Mouse (Mus musculus) Patski (cell line): ENCODE data around the gene Slc12a8. TPM values are rescaled to one million over a fixed set of nuclear protein-coding genes. Genes with fewer than 3 reads are reported as not detected.
"Not testable (repeated sequence)": the region's sequence is repeated elsewhere in the genome, so short reads cannot be mapped to it uniquely, and the experiment has no call there.

Source experiments
- ATAC-seq: fragments of 100-300 bp; one replicate; pipeline ENCODE4 v1.8.0; 2021
- CTCF ChIA-PET: fragments of 350-600 bp; sonication (Branson Sonifier 250); formaldehyde crosslinking; loops from one replicate; lab custom pipeline; 2022; ENCODE audit warnings: inconsistent platforms; lab: Charles Lee
- POLR2A ChIA-PET: fragments of 350-600 bp; sonication (Branson Sonifier 250); formaldehyde crosslinking; loops from one replicate; lab custom pipeline; 2022; ENCODE audit warnings: antibody characterized with exemption, inconsistent platforms; lab: Charles Lee
- DNase-seq: peaks from one replicate; pipeline ENCODE4 v3.0.0-alpha.2; 2011; ENCODE audit warnings: low read depth, low spot score
- H3K27me3 ChIP-seq: fragments of 371-371 bp; one replicate; pipeline ENCODE4 v1.5.1; 2021
- CTCF ChIP-seq: fragments of 100-300 bp; IDR thresholded peaks from one replicate; pipeline ENCODE4 v1.5.1; 2021
- in situ Hi-C: fragments of 300-500 bp; cut with MboI; formaldehyde crosslinking; loops from 3 replicates; pipeline ENCODE4 v1.11.1; 2018; ENCODE audit warnings: low pct_unique_long_range_greater_than_20kb, mixed read lengths
- polyA plus RNA-seq: library from polyadenylated mRNA; unstranded; gene quantifications from one replicate; pipeline ENCODE4 v1.2.3, GENCODE M21; 2021

Gene Slc12a8
- polyA plus RNA-seq: 1.2 TPM

GRCm38 (mm10) chr16:33516807-33517565 lies at the start of gene Slc12a8:
Slc12a8 (plus strand) TSS chr16:33517328.
- ChIA-PET POLR2A (no interaction called here), CTCF (no interaction called here)
- ATAC-seq (no peak), DNase-seq (no peak)
- H3K27me3 ChIP-seq: no peaks in the 10 kb centered on the region
- in situ Hi-C loops: no loop called here
- TF ChIP-seq CTCF: no peak

GRCm38 (mm10) chr16:33467451-33467850 lies 49.7 kb upstream of the Slc12a8 start:
- ChIA-PET POLR2A (no interaction called here), CTCF (interaction anchor here (0.9 to 1.4 kb wide), 2 partner anchors 14 to 22 kb away, joined by 4 to 5 read pairs; no protein-coding TSS in a partner anchor)
- no peak for TF ChIP-seq CTCF
- DNase-seq (no peak), ATAC-seq (no peak)
- H3K27me3 ChIP-seq: no peaks in the 10 kb centered on the region
- in situ Hi-C loops: no loop called here

GRCm38 (mm10) chr16:33469973-33470372 lies 47.2 kb upstream of the Slc12a8 start:
- POLR2A ChIA-PET: interaction anchor here (0.7 kb wide), 1 partner anchor 63 kb away, joined by 4 read pairs; no protein-coding TSS in a partner anchor
- in situ Hi-C loops: no loop called here
- DNase-seq (no peak), ATAC-seq (no peak)
- no peaks in the 10 kb centered on the region for H3K27me3 ChIP-seq
- CTCF ChIA-PET: no interaction called here
- TF ChIP-seq CTCF: no peak

- no peaks in the 10 kb centered on the region for H3K27me3 ChIP-seq
- no peak for ATAC-seq
- DNase-seq: no peak
- ChIA-PET CTCF (no interaction called here), POLR2A (no interaction called here)
- in situ Hi-C loops: no loop called here
- no peak for TF ChIP-seq CTCF
Observed at GRCm38 (mm10) chr16:33474381-33474780, 42.7 kb upstream of the Slc12a8 start.

- in situ Hi-C loops: no loop called here
- CTCF ChIA-PET: no interaction called here
- no peak for TF ChIP-seq CTCF
- ATAC-seq (no peak), DNase-seq (no peak)
- no peaks in the 10 kb centered on the region for H3K27me3 ChIP-seq
- POLR2A ChIA-PET: no interaction called here
Observed at GRCm38 (mm10) chr16:33479926-33480325, 37.2 kb upstream of the Slc12a8 start.

GRCm38 (mm10) chr16:33481148-33481547 lies 36.0 kb upstream of the Slc12a8 start:
- peak; percentile 66 for TF ChIP-seq CTCF
- DNase-seq: no peak
- in situ Hi-C loops: no loop called here
- no peak for ATAC-seq
- no peaks in the 10 kb centered on the region for H3K27me3 ChIP-seq
- ChIA-PET CTCF (interaction anchor here (0.6 to 1.0 kb wide), 2 partner anchors 13 to 19 kb away, joined by 3 to 4 read pairs; no protein-coding TSS in a partner anchor), POLR2A (no interaction called here)

- ChIA-PET POLR2A (no interaction called here), CTCF (no interaction called here)
- no peak for TF ChIP-seq CTCF
- no peaks in the 10 kb centered on the region for H3K27me3 ChIP-seq
- no peak for ATAC-seq
- in situ Hi-C loops: no loop called here
- no peak for DNase-seq
Observed at GRCm38 (mm10) chr16:33482309-33482708, 34.8 kb upstream of the Slc12a8 start.

- no peak for TF ChIP-seq CTCF
- CTCF ChIA-PET: interaction anchor here (1.8 kb wide), 1 partner anchor 9 kb away, joined by 3 read pairs; no protein-coding TSS in a partner anchor
- in situ Hi-C loops: no loop called here
- H3K27me3 ChIP-seq: no peaks in the 10 kb centered on the region
- DNase-seq (no peak), ATAC-seq (no peak)
- POLR2A ChIA-PET: no interaction called here
Observed at GRCm38 (mm10) chr16:33487709-33488108, 29.4 kb upstream of the Slc12a8 start.

GRCm38 (mm10) chr16:33494374-33494773 lies 22.8 kb upstream of the Slc12a8 start:
- DNase-seq: no peak
- no peak for TF ChIP-seq CTCF
- POLR2A ChIA-PET: no interaction called here
- no peak for ATAC-seq
- in situ Hi-C loops: no loop called here
- H3K27me3 ChIP-seq: no peaks in the 10 kb centered on the region
- CTCF ChIA-PET: no interaction called here

- in situ Hi-C loops: no loop called here
- no peak for DNase-seq
- POLR2A ChIA-PET: no interaction called here
- no peak for TF ChIP-seq CTCF
- no peaks in the 10 kb centered on the region for H3K27me3 ChIP-seq
- ATAC-seq: no peak
- CTCF ChIA-PET: no interaction called here
Observed at GRCm38 (mm10) chr16:33508082-33508481, 9.0 kb upstream of the Slc12a8 start.

GRCm38 (mm10) chr16:33509231-33509630 lies 7.9 kb upstream of the Slc12a8 start:
- ATAC-seq, H3K27me3 ChIP-seq, POLR2A ChIA-PET, in situ Hi-C loops, DNase-seq, CTCF ChIA-PET: not testable (repeated sequence)

- POLR2A ChIA-PET: interaction anchor here (0.5 kb wide), 1 partner anchor 14 kb away, joined by 3 read pairs; no protein-coding TSS in a partner anchor
- CTCF ChIA-PET, H3K27me3 ChIP-seq, ATAC-seq, DNase-seq, in situ Hi-C loops: not testable (repeated sequence)
Observed at GRCm38 (mm10) chr16:33510856-33511255, 6.3 kb upstream of the Slc12a8 start.
